Mouse (Mus musculus) G1E (cell line): ENCODE data around the gene Wdr46.

Experiments
- CTCF ChIP-seq: IDR thresholded peaks from 2 replicates; pipeline ENCODE4 v1.5.1; 2012; ENCODE audit warnings: low read depth, low read length, inconsistent platforms, mixed read lengths
- GATA2 ChIP-seq: IDR thresholded peaks from 2 replicates; pipeline ENCODE4 v1.6.1; 2012; ENCODE audit warnings: low read depth, low read length, inconsistent platforms, borderline replicate concordance
- POLR2AphosphoS5 ChIP-seq: IDR thresholded peaks from 2 replicates; pipeline ENCODE4 v1.6.1; 2012; ENCODE audit warnings: low read depth, low read length, inconsistent platforms; ENCODE audit not compliant: insufficient replicate concordance

- TF ChIP-seq POLR2AphosphoS5: no peak
- TF ChIP-seq CTCF: no peak
- no peak for TF ChIP-seq GATA2
Observed at GRCm38 (mm10) chr17:33958451-33958850, 18.0 kb downstream of the Wdr46 start.
